Mouse (Mus musculus) adrenal gland, postnatal 14 days (tissue): Measurements from ENCODE around the gene Gfod1. TPM values are rescaled to one million over a fixed set of nuclear protein-coding genes. Genes with fewer than 3 reads are reported as not detected.

Experiments used
- DNase-seq: peaks from one replicate; pipeline ENCODE4 v3.0.0; 2021; ENCODE audit warnings: mixed read lengths
- total RNA-seq: library from RNA; stranded (reverse); gene quantifications from 2 replicates; pipeline ENCODE4 v1.2.3, GENCODE M21; 2021

The Gfod1 gene
- total RNA-seq, 1 experiment from 2014 or later, result 11.0 TPM

GRCm38 (mm10) chr13:43263646-43264045 lies 40.3 kb downstream of the Gfod1 start:
- no peak for DNase-seq

- DNase-seq, result no peak
Measured at GRCm38 (mm10) chr13:43262114-43262739, 41.7 kb downstream of the Gfod1 start.

GRCm38 (mm10) chr13:43261287-43261686 lies 42.7 kb downstream of the Gfod1 start:
- no peak for DNase-seq

GRCm38 (mm10) chr13:43260731-43261130 lies 43.2 kb downstream of the Gfod1 start:
- no peak for DNase-seq

GRCm38 (mm10) chr13:43256447-43256846 lies 47.5 kb downstream of the Gfod1 start:
- no peak for DNase-seq

- peak; percentile 42 for DNase-seq
Measured at GRCm38 (mm10) chr13:43253526-43253925, 50.4 kb downstream of the Gfod1 start.

GRCm38 (mm10) chr13:43252105-43252790 lies 51.7 kb downstream of the Gfod1 start:
- DNase-seq, result no peak

- DNase-seq, result no peak
Measured at GRCm38 (mm10) chr13:43251391-43251790, 52.6 kb downstream of the Gfod1 start.

GRCm38 (mm10) chr13:43250653-43251052 lies 53.3 kb downstream of the Gfod1 start:
- DNase-seq, result peak; percentile 27

- DNase-seq, result no peak
Measured at GRCm38 (mm10) chr13:43250106-43250505, 53.9 kb downstream of the Gfod1 start.

GRCm38 (mm10) chr13:43248381-43248780 lies 55.6 kb downstream of the Gfod1 start:
- no peak for DNase-seq

GRCm38 (mm10) chr13:43246876-43247275 lies 57.1 kb downstream of the Gfod1 start:
- no peak for DNase-seq

- no peak for DNase-seq
Measured at GRCm38 (mm10) chr13:43243793-43244192, 60.2 kb downstream of the Gfod1 start.

GRCm38 (mm10) chr13:43243240-43243639 lies 60.7 kb downstream of the Gfod1 start:
- DNase-seq, result no peak

- DNase-seq, result peak; percentile 36
Measured at GRCm38 (mm10) chr13:43241750-43242149, 62.2 kb downstream of the Gfod1 start.

GRCm38 (mm10) chr13:43241069-43241468 lies 62.9 kb downstream of the Gfod1 start:
- peak; percentile 49 for DNase-seq

- DNase-seq, result peak; percentile 77
Measured at GRCm38 (mm10) chr13:43239790-43240216, 64.2 kb downstream of the Gfod1 start.

- DNase-seq, result no peak
Measured at GRCm38 (mm10) chr13:43236630-43237029, 67.3 kb downstream of the Gfod1 start.

- no peak for DNase-seq
Measured at GRCm38 (mm10) chr13:43235982-43236381, 68.0 kb downstream of the Gfod1 start.

GRCm38 (mm10) chr13:43235586-43235910 lies 68.4 kb downstream of the Gfod1 start:
- no peak for DNase-seq

GRCm38 (mm10) chr13:43234869-43235585 lies 68.9 kb downstream of the Gfod1 start:
- DNase-seq, result no peak

GRCm38 (mm10) chr13:43233331-43233730 lies 70.6 kb downstream of the Gfod1 start:
- DNase-seq, result no peak
